Mouse (Mus musculus) hindbrain, embryonic 16.5 days (tissue): ENCODE measurements at regions not wholly inside any gene's neighbourhood (a gene's known extent, or its start where the extent isn't known, plus 50 kb on each side); places are given as distances from the start of the nearest gene placed in this dataset.

Source experiments
- ATAC-seq: fragments of 200-750 bp; cut with Nextera tagmentation; 2 replicates; pipeline ENCODE4 v1.8.0; 2017; ENCODE audit warnings: moderate TSS enrichment, moderate library complexity
- H3K27ac ChIP-seq: fragments of 300-500 bp; sonication (generic); 2 replicates; pipeline ENCODE4 v1.5.1; 2014; ENCODE audit warnings: low read depth, mild to moderate bottlenecking, control low read depth, low read length, moderate library complexity
- H3K27me3 ChIP-seq: fragments of 300-500 bp; sonication (generic); replicated peaks from 2 replicates; pipeline ENCODE4 v1.6.1; 2014; ENCODE audit warnings: low read length; ENCODE audit not compliant: control insufficient read depth, insufficient read depth
- H3K36me3 ChIP-seq: fragments of 300-500 bp; sonication (generic); 2 replicates; pipeline ENCODE4 v1.6.1; 2014; ENCODE audit warnings: mild to moderate bottlenecking, low read length, moderate library complexity, mixed read lengths; ENCODE audit not compliant: control insufficient read depth, insufficient read depth
- H3K4me1 ChIP-seq: fragments of 300-500 bp; sonication (generic); 2 replicates; pipeline ENCODE4 v1.6.1; 2014; ENCODE audit warnings: low read depth, low read length; ENCODE audit not compliant: control insufficient read depth, insufficient read depth
- H3K4me2 ChIP-seq: fragments of 300-500 bp; sonication (generic); 2 replicates; pipeline ENCODE4 v1.6.1; 2014; ENCODE audit warnings: mild to moderate bottlenecking, low read length, control low read depth, moderate library complexity
- H3K4me3 ChIP-seq: fragments of 300-500 bp; sonication (generic); 2 replicates; pipeline ENCODE4 v1.5.1; 2014; ENCODE audit warnings: mild to moderate bottlenecking, low read length, control low read depth, moderate library complexity
- H3K9ac ChIP-seq: fragments of 300-500 bp; sonication (generic); 2 replicates; pipeline ENCODE4 v1.6.1; 2014; ENCODE audit warnings: low read depth, mild to moderate bottlenecking, control low read depth, low read length, moderate library complexity
- H3K9me3 ChIP-seq: fragments of 300-500 bp; sonication (generic); 2 replicates; pipeline ENCODE4 v1.6.1; 2014; ENCODE audit warnings: mild to moderate bottlenecking, low read length, moderate library complexity; ENCODE audit not compliant: control insufficient read depth
- WGBS: fragments of 180-500 bp; shearing (Covaris S2); extraction: QIAGEN DNeasy Blood & Tissue Kit; methylation state at CpG from one replicate; pipeline ENCODE4 v1.1.7; 2014; 5-methylcytosine and 5-hydroxymethylcytosine counted together

DNA sequence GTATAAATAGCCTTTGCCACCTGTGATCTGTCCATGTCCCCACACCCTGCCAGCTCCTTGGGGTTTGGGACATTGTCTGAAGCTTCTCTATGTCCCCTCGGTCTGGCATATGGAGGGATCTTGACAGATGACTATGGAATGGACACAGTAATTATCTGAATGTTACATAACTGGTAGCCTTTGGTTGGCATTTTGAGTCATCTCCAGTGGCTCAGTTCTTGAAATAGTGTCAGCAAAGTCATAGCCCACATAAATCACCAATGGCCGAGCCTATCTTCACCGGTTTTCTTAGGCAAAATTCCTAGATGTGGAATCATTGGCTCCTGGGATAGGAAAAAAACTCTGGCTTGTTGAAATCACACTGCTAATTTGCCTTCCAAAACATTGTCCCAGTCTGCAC lies 67.3 kb upstream of the Ephb1 start:
- Histone ChIP-seq H3K4me3 (no peak overlapping the region), H3K27ac (no peak overlapping the region), H3K9me3 (no peaks in the 10 kb centered on the region; the same call in 1 of the 2 replicates), H3K27me3 (no peaks in the 10 kb centered on the region), H3K9ac (no peak overlapping the region), H3K4me1 (peaks cover 16% of the 10 kb centered on the region), H3K36me3 (no peaks in the 10 kb centered on the region), H3K4me2 (no peak overlapping the region)
- no peak for ATAC-seq
- 91% methylated on average over 3 of the region's 3 CpGs for WGBS

DNA sequence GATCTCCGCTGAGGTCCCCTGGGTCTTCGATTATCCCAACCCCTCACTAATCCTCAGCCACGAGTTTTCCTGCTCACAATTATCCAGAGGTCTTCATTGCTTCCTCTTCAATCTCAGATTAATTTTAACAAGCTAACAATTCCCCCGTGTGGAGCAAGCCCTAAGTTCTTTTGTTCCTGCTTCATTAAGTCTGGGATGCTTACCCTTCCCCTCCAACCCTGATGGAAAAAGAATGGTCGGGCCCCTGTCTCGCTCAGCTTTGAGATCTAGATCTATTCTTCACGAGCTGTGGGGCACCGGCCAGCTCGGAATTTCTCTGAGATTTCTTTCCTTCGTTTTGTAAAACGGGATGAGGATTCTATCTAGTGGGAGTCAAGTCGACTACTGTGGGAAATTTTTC lies 65.7 kb upstream of the Ephb1 start:
- no peaks in the 10 kb centered on the region; the same call in 1 of the 2 replicates for H3K9me3 ChIP-seq
- H3K9ac ChIP-seq: no peak overlapping the region

DNA sequence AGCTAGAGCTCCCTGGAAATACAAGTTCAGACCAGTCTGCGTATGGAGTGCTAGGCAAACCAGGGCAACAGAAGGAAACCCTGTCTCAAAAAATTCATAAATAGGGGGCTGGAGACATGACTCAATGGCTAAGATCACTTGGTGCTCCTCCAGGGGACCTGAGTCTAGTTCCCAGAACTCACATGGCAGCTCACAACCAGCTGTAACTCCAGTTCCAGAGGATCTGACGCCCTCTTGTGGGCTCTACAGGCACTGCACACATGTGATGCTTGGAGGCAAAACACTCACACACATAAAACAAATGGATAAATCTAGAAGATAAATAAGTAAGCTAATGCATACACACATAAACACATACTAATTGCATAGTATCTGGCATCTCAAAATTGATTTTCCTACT lies 59.1 kb upstream of the Ephb1 start:
- H3K27ac ChIP-seq: no peak overlapping the region
- no peaks in the 10 kb centered on the region for H3K27me3 ChIP-seq
- WGBS: 65% methylated on average over 2 of the region's 2 CpGs
- H3K4me1 ChIP-seq: no peaks in the 10 kb centered on the region
- H3K36me3 ChIP-seq: no peaks in the 10 kb centered on the region
- no peak overlapping the region for H3K9ac ChIP-seq
- H3K4me3 ChIP-seq: no peak overlapping the region
- no peak overlapping the region for H3K4me2 ChIP-seq
- no peaks in the 10 kb centered on the region; the same call in 1 of the 2 replicates for H3K9me3 ChIP-seq
- ATAC-seq: no peak

More for the DNA sequence above, 65.7 kb upstream of the Ephb1 start:
- peak overlapping the region; percentile 6; the same call in 1 of the 2 replicates for H3K4me2 ChIP-seq
- no peaks in the 10 kb centered on the region for H3K27me3 ChIP-seq
- no peak overlapping the region for H3K27ac ChIP-seq
- peaks cover 16% of the 10 kb centered on the region for H3K4me1 ChIP-seq
- ATAC-seq: no peak
- H3K36me3 ChIP-seq: no peaks in the 10 kb centered on the region
- 10% methylated on average over 12 of the region's 12 CpGs for WGBS
- H3K4me3 ChIP-seq: no peak overlapping the region

DNA sequence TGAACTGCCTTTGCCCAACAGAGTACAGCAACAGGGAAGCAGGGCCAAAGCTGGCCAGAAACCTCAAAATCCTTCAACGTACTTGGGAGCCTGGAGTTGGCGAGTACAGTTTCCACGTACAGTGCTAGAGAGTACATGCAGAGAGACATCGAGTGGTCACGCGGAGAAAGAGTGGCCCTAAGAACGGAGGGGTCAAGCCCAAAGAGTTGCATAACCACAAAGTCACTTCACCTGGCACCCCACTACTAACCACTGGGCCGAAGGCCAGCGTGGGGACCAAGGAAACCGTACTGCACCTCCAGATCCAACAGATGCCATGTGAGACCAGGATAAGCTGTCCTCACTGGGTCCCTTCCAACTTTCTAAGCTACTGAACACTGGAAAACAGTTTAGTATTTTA lies 56.2 kb upstream of the Ephb1 start:
- Histone ChIP-seq H3K4me2 (no peak overlapping the region), H3K9ac (no peak overlapping the region), H3K4me3 (no peak overlapping the region), H3K27ac (no peak overlapping the region), H3K36me3 (no peaks in the 10 kb centered on the region), H3K27me3 (no peaks in the 10 kb centered on the region; the same call in 1 of the 2 replicates), H3K4me1 (no peaks in the 10 kb centered on the region), H3K9me3 (no peaks in the 10 kb centered on the region)
- ATAC-seq: no peak
- 82% methylated on average over 10 of the region's 10 CpGs for WGBS

DNA sequence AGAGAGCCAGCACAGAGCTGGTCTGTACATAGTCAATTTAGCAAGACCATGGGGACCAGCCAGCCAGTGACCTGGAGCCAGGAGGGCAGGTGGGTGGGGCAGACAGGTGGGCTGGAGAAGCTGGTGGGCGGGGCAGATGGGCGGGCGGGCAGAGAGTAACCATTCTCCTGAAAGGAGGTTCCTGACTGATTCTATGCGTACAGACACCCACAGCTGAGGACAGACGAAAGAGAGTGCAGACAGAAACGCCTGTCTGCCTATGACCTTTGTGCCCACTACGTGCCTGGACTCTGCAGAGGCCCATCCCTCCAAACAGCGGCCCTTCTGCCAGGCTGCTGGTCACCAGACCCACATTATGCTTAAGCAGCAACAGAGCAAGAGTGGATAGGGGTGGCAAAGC lies 51.5 kb upstream of the Ephb1 start:
- no peaks in the 10 kb centered on the region; the same call in 1 of the 2 replicates for H3K27me3 ChIP-seq
- no peaks in the 10 kb centered on the region for H3K9me3 ChIP-seq
- no peak overlapping the region for H3K9ac ChIP-seq
- no peak for ATAC-seq
- H3K4me2 ChIP-seq: no peak overlapping the region
- WGBS: 35% methylated on average over 8 of the region's 8 CpGs
- H3K36me3 ChIP-seq: no peaks in the 10 kb centered on the region
- peaks cover 6% of the 10 kb centered on the region; the same call in 1 of the 2 replicates for H3K4me1 ChIP-seq
- no peak overlapping the region for H3K27ac ChIP-seq
- H3K4me3 ChIP-seq: no peak overlapping the region
